Mouse (Mus musculus) embryonic stem cell, embryonic (primary cell): Measurements from ENCODE around the gene Aldh1b1.

Experiments
- CTCF ChIA-PET, 4 experiments: fragments of 300-600 bp in 2 of 4; fragments of 350-600 bp in 2 of 4; sonication (Branson Sonifier 250); formaldehyde crosslinking; loops; one replicate each; lab custom pipeline; 2022; ENCODE audit warnings: inconsistent platforms in 2 of 4; lab: Charles Lee
- POLR2A ChIA-PET, 4 experiments: fragments of 300-600 bp in 2 of 4; fragments of 350-600 bp in 2 of 4; sonication (Branson Sonifier 250); formaldehyde crosslinking; loops; one replicate each; lab custom pipeline; 2022; ENCODE audit warnings: antibody characterized with exemption in 4 of 4, inconsistent platforms in 1 of 4; lab: Charles Lee

Gene Aldh1b1

GRCm38 (mm10) chr4:45833461-45833860 lies 34.6 kb downstream of the Aldh1b1 start:
- POLR2A ChIA-PET: interaction anchor here in 2 of 4 experiments (0.6 to 1.5 kb wide), 4 partner anchors 14 to 198 kb away, joined by 3 to 5 read pairs (median 4); no protein-coding TSS in a partner anchor
- CTCF ChIA-PET: interaction anchor here in 3 of 4 experiments (0.6 to 1.2 kb wide), 8 partner anchors 11 to 62 kb away, joined by 3 to 5 read pairs (median 3); no protein-coding TSS in a partner anchor

- CTCF ChIA-PET: interaction anchor here (0.6 to 1.8 kb wide), 22 partner anchors 8 to 426 kb away, joined by 3 to 10 read pairs (median 4); partner anchors contain the start of gene Aldh1b1 (in 1 of the 4)
- POLR2A ChIA-PET: interaction anchor here in 1 of 4 experiments (0.6 kb wide), 1 partner anchor 118 kb away, joined by 3 read pairs; no protein-coding TSS in a partner anchor
These were observed 45.5 kb downstream of the Aldh1b1 start for GRCm38 (mm10) chr4:45844355-45844754.

- POLR2A ChIA-PET: no interaction called here
- CTCF ChIA-PET: interaction anchor here in 1 of 4 experiments (0.7 kb wide), 1 partner anchor 9 kb away, joined by 3 read pairs; no protein-coding TSS in a partner anchor
These were observed 47.4 kb downstream of the Aldh1b1 start for GRCm38 (mm10) chr4:45846263-45846662.

GRCm38 (mm10) chr4:45848109-45848824 lies 49.4 kb downstream of the Aldh1b1 start, which contains the start of gene Stra6l:
Stra6l (plus strand) TSS chr4:45848664.
- POLR2A ChIA-PET: interaction anchor here in 2 of 4 experiments (0.6 to 1.2 kb wide), 3 partner anchors 20 to 25 kb away, joined by 3 to 4 read pairs (median 4); no protein-coding TSS in a partner anchor
- CTCF ChIA-PET: no interaction called here

GRCm38 (mm10) chr4:45848825-45849156 lies 50.0 kb downstream of the Aldh1b1 start:
- ChIA-PET CTCF (no interaction called here), POLR2A (interaction anchor here in 2 of 4 experiments (0.6 to 1.2 kb wide), 3 partner anchors 20 to 25 kb away, joined by 3 to 4 read pairs (median 4); no protein-coding TSS in a partner anchor)

GRCm38 (mm10) chr4:45849419-45849818 lies 50.6 kb downstream of the Aldh1b1 start:
- CTCF ChIA-PET: no interaction called here

GRCm38 (mm10) chr4:45851640-45852051 lies 52.8 kb downstream of the Aldh1b1 start:
- POLR2A ChIA-PET: interaction anchor here in 2 of 4 experiments (0.6 to 1.4 kb wide), 5 partner anchors 13 to 82 kb away, joined by 3 to 9 read pairs (median 3); no protein-coding TSS in a partner anchor
- CTCF ChIA-PET: interaction anchor here in 1 of 4 experiments (0.6 to 6.3 kb wide), 3 partner anchors 18 to 52 kb away, joined by 4 to 32 read pairs (median 6); no protein-coding TSS in a partner anchor

More at GRCm38 (mm10) chr4:45849419-45849818, 50.6 kb downstream of the Aldh1b1 start:
- POLR2A ChIA-PET: no interaction called here

- POLR2A ChIA-PET: interaction anchor here in 3 of 4 experiments (0.6 to 1.8 kb wide), 4 partner anchors 20 to 338 kb away, joined by 3 to 5 read pairs (median 4); no protein-coding TSS in a partner anchor
- CTCF ChIA-PET: interaction anchor here (0.7 to 6.3 kb wide), 10 partner anchors 9 to 1940 kb away, joined by 3 to 32 read pairs (median 3); no protein-coding TSS in a partner anchor
These were observed 54.8 kb downstream of the Aldh1b1 start for GRCm38 (mm10) chr4:45853496-45854246.
